Mouse (Mus musculus) NIH3T3 (cell line): ENCODE measurements at regions not wholly inside any gene's neighbourhood (a gene's known extent, or its start where the extent isn't known, plus 50 kb on each side); places are given as distances from the start of the nearest gene placed in this dataset.

ENCODE experiments used
- DNase-seq: peaks from one replicate; pipeline ENCODE4 v3.0.0-alpha.2; 2012; ENCODE audit warnings: low read depth

GRCm38 (mm10) chr2:138183722-138184121, 72.6 kb upstream of the Btbd3 start:
- DNase-seq: no peak

GRCm38 (mm10) chr2:138184866-138185265, 71.5 kb upstream of the Btbd3 start:
- no peak for DNase-seq

GRCm38 (mm10) chr2:138186700-138187099, 69.7 kb upstream of the Btbd3 start:
- DNase-seq: peak; percentile 3

GRCm38 (mm10) chr2:138193529-138193928, 62.8 kb upstream of the Btbd3 start:
- no peak for DNase-seq

GRCm38 (mm10) chr2:138199016-138199415, 57.3 kb upstream of the Btbd3 start:
- DNase-seq: no peak
